Mouse (Mus musculus): ENCODE results near the gene Nr1i3. TPM values are rescaled to one million over a fixed set of nuclear protein-coding genes. Genes with fewer than 3 reads are reported as not detected.
"Not testable (repeated sequence)": the region's sequence is repeated elsewhere in the genome, so short reads cannot be mapped to it uniquely, and the experiment has no call there.

Nr1i3 gene
- polyA plus RNA-seq, 1 experiment from 2014 or later: 0.15 TPM

DNA sequence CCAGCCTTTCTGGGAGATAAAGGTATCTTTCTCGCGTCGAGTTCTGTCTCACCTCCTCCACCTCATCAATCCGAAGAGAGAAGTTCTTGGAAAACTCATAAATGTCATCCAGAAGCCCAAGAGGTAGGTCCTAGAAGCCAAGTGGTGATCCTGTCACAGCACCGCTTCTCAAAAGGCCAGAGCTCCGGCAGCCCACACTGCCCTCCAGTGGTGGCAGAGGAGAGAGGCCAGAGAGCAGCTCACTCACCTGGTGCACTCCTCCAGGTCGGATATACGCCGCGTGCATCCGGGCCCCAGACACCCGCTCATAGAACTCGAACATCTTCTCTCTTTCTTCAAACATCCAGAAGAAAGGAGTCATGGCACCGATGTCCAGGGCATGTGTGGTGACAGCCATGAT is 24.7 kb downstream of the Nr1i3 start:
- Histone ChIP-seq H3K4me1 (ENCODE audit: control insufficient read depth, insufficient read depth, low read length) (no peaks in the 10 kb centered on the region), H3K36me3 (ENCODE audit: control insufficient read depth, insufficient read depth, low read length) (peaks cover 39% of the 10 kb centered on the region), H3K9me3 (ENCODE audit: control insufficient read depth, low read length) (no peaks in the 10 kb centered on the region), H3K9ac (ENCODE audit: low read length) (no peak overlapping the region), H3K27ac (replicated peaks; ENCODE audit: low read depth, low read length) (no peak overlapping the region), H3K4me3 (ENCODE audit: low read depth, low read length) (no peak overlapping the region), H3K27me3 (ENCODE audit: control insufficient read depth, insufficient read depth, low read length) (no peaks in the 10 kb centered on the region), H3K4me2 (ENCODE audit: low read depth, severe bottlenecking) (no peak overlapping the region)
- WGBS: 77% methylated on average over 14 of the region's 14 CpGs
- DNase-seq (ENCODE audit: low spot score) (peak; percentile 76), ATAC-seq (ENCODE audit: insufficient number of reproducible peaks, low FRiP score, low TSS enrichment, low read depth) (no peak)

GRCm38 (mm10) chr1:171239992-171240744 is 26.4 kb downstream of the Nr1i3 start:
- Histone ChIP-seq H3K9me3 (ENCODE audit: control insufficient read depth, low read length) (no peaks in the 10 kb centered on the region), H3K4me2 (ENCODE audit: low read depth, severe bottlenecking) (no peak overlapping the region), H3K9ac (ENCODE audit: low read length) (no peak overlapping the region), H3K36me3 (ENCODE audit: control insufficient read depth, insufficient read depth, low read length) (peaks cover 36% of the 10 kb centered on the region), H3K27ac (replicated peaks; ENCODE audit: low read depth, low read length) (no peak overlapping the region), H3K4me1 (ENCODE audit: control insufficient read depth, insufficient read depth, low read length) (no peaks in the 10 kb centered on the region), H3K27me3 (ENCODE audit: control insufficient read depth, insufficient read depth, low read length) (no peaks in the 10 kb centered on the region), H3K4me3 (ENCODE audit: low read depth, low read length) (no peak overlapping the region)
- ATAC-seq (ENCODE audit: insufficient number of reproducible peaks, low FRiP score, low TSS enrichment, low read depth) (no peak), DNase-seq (ENCODE audit: low spot score) (no peak)
- WGBS: 81% methylated on average over 15 of the region's 15 CpGs

GRCm38 (mm10) chr1:171240911-171241310 is 27.1 kb downstream of the Nr1i3 start:
- Histone ChIP-seq H3K9me3 (ENCODE audit: control insufficient read depth, low read length) (no peaks in the 10 kb centered on the region), H3K4me1 (ENCODE audit: control insufficient read depth, insufficient read depth, low read length) (peaks cover 3% of the 10 kb centered on the region; the same call in 1 of the 2 replicates), H3K27ac (replicated peaks; ENCODE audit: low read depth, low read length) (no peak overlapping the region), H3K36me3 (ENCODE audit: control insufficient read depth, insufficient read depth, low read length) (peaks cover 32% of the 10 kb centered on the region), H3K9ac (ENCODE audit: low read length) (no peak overlapping the region), H3K27me3 (ENCODE audit: control insufficient read depth, insufficient read depth, low read length) (no peaks in the 10 kb centered on the region), H3K4me2 (ENCODE audit: low read depth, severe bottlenecking) (no peak overlapping the region), H3K4me3 (ENCODE audit: low read depth, low read length) (no peak overlapping the region)
- DNase-seq (ENCODE audit: low spot score) (no peak), ATAC-seq (ENCODE audit: insufficient number of reproducible peaks, low FRiP score, low TSS enrichment, low read depth) (no peak)
- WGBS: 93% methylated on average over 10 of the region's 10 CpGs

DNA sequence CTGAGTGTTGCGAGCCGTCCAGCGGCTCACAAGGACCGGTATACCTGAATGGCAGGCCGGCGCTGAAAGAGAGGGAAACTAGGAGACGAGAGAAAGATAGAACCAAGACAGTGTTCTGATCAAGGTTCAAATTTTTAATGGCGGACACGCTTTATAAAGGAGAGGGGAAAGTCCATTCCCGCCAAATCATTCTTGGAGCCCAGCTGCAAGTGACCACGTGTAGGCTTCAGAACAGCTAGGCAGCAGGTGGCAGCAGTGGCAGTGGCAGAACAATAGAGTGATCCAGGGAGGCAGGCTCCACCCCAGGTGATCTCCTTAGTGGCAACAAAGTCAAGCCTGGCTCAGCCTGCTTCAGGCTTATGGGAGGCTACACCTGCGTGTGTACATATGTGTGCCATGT is 28.2 kb downstream of the Nr1i3 start:
- H3K4me2 ChIP-seq (ENCODE audit: low read depth, severe bottlenecking); H3K27ac ChIP-seq (replicated peaks; ENCODE audit: low read depth, low read length); DNase-seq (ENCODE audit: low spot score); H3K27me3 ChIP-seq (ENCODE audit: control insufficient read depth, insufficient read depth, low read length); H3K9me3 ChIP-seq (ENCODE audit: control insufficient read depth, low read length); H3K9ac ChIP-seq (ENCODE audit: low read length); H3K4me3 ChIP-seq (ENCODE audit: low read depth, low read length); ATAC-seq (ENCODE audit: insufficient number of reproducible peaks, low FRiP score, low TSS enrichment, low read depth); H3K4me1 ChIP-seq (ENCODE audit: control insufficient read depth, insufficient read depth, low read length): not testable (repeated sequence)
- peaks cover 28% of the 10 kb centered on the region for H3K36me3 ChIP-seq (ENCODE audit: control insufficient read depth, insufficient read depth, low read length)
- 86% methylated on average over 12 of the region's 12 CpGs for WGBS

- no peaks in the 10 kb centered on the region for H3K9me3 ChIP-seq (ENCODE audit: control insufficient read depth, low read length)
- H3K27ac ChIP-seq (replicated peaks; ENCODE audit: low read depth, low read length): no peak overlapping the region
- H3K9ac ChIP-seq (ENCODE audit: low read length): no peak overlapping the region
- H3K4me2 ChIP-seq (ENCODE audit: low read depth, severe bottlenecking): no peak overlapping the region; the same call in 1 of the 2 replicates
- 88% methylated on average over 8 of the region's 8 CpGs for WGBS
- ATAC-seq (ENCODE audit: insufficient number of reproducible peaks, low FRiP score, low TSS enrichment, low read depth): no peak
- no peaks in the 10 kb centered on the region for H3K27me3 ChIP-seq (ENCODE audit: control insufficient read depth, insufficient read depth, low read length)
- H3K36me3 ChIP-seq (ENCODE audit: control insufficient read depth, insufficient read depth, low read length): peaks cover 11% of the 10 kb centered on the region
- no peak overlapping the region for H3K4me3 ChIP-seq (ENCODE audit: low read depth, low read length)
- no peak for DNase-seq (ENCODE audit: low spot score)
- peaks cover 15% of the 10 kb centered on the region for H3K4me1 ChIP-seq (ENCODE audit: control insufficient read depth, insufficient read depth, low read length)
These were observed 31.6 kb downstream of the Nr1i3 start for GRCm38 (mm10) chr1:171245353-171245752.

DNA sequence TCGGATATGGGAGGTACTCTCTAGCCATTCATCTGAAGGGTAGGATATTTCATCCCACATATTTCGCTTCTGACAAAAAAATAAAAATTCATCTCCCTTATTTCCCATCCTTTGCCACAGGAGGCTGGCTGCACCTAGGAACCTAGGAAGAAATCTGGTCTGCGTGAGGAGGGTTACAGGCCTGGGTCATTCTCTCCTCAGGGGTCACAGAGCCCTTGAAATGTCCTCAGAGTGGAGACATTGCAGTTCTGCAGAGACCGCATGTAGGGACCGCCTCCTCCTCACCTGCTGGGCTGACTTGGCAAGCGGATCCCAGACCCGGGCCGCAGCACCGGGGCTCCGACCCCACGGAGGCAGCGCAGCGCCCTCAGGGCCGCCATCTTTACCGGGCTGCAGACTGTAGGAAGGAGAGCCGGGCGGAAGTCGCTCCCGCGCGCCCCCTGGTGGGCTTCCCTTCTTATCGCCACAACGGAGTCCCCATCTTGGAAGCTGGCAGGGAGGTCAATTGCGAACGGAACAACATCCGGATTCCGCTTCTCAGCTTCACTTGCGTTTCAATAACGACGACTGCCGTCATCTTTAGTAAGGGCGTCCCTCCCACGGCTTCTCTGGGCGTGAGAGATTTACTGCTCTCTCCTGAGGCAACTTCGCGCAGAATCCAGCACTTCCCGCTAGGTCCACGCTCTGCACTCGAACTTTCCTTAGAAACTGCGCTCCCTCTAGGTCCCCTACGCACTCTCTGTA is 33.1 kb downstream of the Nr1i3 start:
- Histone ChIP-seq H3K4me1 (ENCODE audit: control insufficient read depth, insufficient read depth, low read length) (peaks cover 27% of the 10 kb centered on the region), H3K4me3 (ENCODE audit: low read depth, low read length) (peak overlapping the region; percentile 75), H3K4me2 (ENCODE audit: low read depth, severe bottlenecking) (peak overlapping the region; percentile 69), H3K9ac (ENCODE audit: low read length) (peak overlapping the region; percentile 88), H3K27me3 (ENCODE audit: control insufficient read depth, insufficient read depth, low read length) (no peaks in the 10 kb centered on the region), H3K36me3 (ENCODE audit: control insufficient read depth, insufficient read depth, low read length) (peaks cover 6% of the 10 kb centered on the region; the same call in 1 of the 2 replicates), H3K9me3 (ENCODE audit: control insufficient read depth, low read length) (no peaks in the 10 kb centered on the region), H3K27ac (replicated peaks; ENCODE audit: low read depth, low read length) (peak overlapping the region; percentile 74)
- WGBS: under 1% methylated on average over 41 of the region's 41 CpGs
- DNase-seq (ENCODE audit: low spot score): peak; percentile 98
- ATAC-seq (ENCODE audit: insufficient number of reproducible peaks, low FRiP score, low TSS enrichment, low read depth): peak; percentile 88

- Histone ChIP-seq H3K27ac (replicated peaks; ENCODE audit: low read depth, low read length) (peak overlapping the region; percentile 74), H3K4me3 (ENCODE audit: low read depth, low read length) (peak overlapping the region; percentile 75), H3K36me3 (ENCODE audit: control insufficient read depth, insufficient read depth, low read length) (peaks cover 6% of the 10 kb centered on the region; the same call in 1 of the 2 replicates), H3K9ac (ENCODE audit: low read length) (peak overlapping the region; percentile 51), H3K9me3 (ENCODE audit: control insufficient read depth, low read length) (no peaks in the 10 kb centered on the region), H3K4me2 (ENCODE audit: low read depth, severe bottlenecking) (peak overlapping the region; percentile 56), H3K27me3 (ENCODE audit: control insufficient read depth, insufficient read depth, low read length) (no peaks in the 10 kb centered on the region), H3K4me1 (ENCODE audit: control insufficient read depth, insufficient read depth, low read length) (peaks cover 31% of the 10 kb centered on the region)
- WGBS: 9% methylated on average over 13 of the region's 13 CpGs
- no peak for ATAC-seq (ENCODE audit: insufficient number of reproducible peaks, low FRiP score, low TSS enrichment, low read depth)
- no peak for DNase-seq (ENCODE audit: low spot score)
These were observed 33.7 kb downstream of the Nr1i3 start for GRCm38 (mm10) chr1:171247453-171247841.

DNA sequence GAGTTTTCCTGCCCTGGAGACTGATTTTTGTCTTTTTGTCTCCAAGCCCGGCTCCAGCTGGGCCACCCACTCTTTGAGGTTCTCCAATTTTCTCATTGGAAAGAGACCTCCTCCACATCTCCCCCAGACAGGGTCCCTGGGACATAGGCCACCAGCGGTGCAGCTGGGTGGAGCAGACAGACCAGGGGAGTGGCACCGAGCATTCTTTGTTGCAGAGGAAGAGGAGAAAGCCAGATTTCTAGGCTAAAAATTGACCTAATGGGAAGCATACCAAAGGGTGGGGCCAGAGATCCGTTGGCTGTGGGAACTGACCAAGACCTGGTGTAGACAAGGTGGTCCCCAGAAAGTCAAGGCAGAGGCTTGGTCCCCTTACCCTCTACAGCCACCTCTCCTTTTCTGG is 34.1 kb downstream of the Nr1i3 start:
- WGBS: 37% methylated on average over 4 of the region's 4 CpGs
- peak overlapping the region; percentile 56 for H3K4me2 ChIP-seq (ENCODE audit: low read depth, severe bottlenecking)
- H3K4me1 ChIP-seq (ENCODE audit: control insufficient read depth, insufficient read depth, low read length): peaks cover 35% of the 10 kb centered on the region
- H3K9me3 ChIP-seq (ENCODE audit: control insufficient read depth, low read length): no peaks in the 10 kb centered on the region
- ATAC-seq (ENCODE audit: insufficient number of reproducible peaks, low FRiP score, low TSS enrichment, low read depth): no peak
- peak overlapping the region; percentile 30; the same call in 1 of the 2 replicates for H3K9ac ChIP-seq (ENCODE audit: low read length)
- peak overlapping the region; percentile 75; the same call in 1 of the 2 replicates for H3K4me3 ChIP-seq (ENCODE audit: low read depth, low read length)
- H3K27me3 ChIP-seq (ENCODE audit: control insufficient read depth, insufficient read depth, low read length): no peaks in the 10 kb centered on the region
- DNase-seq (ENCODE audit: low spot score): no peak
- H3K36me3 ChIP-seq (ENCODE audit: control insufficient read depth, insufficient read depth, low read length): peaks cover 4% of the 10 kb centered on the region; the same call in 1 of the 2 replicates
- peak overlapping the region; percentile 74 for H3K27ac ChIP-seq (replicated peaks; ENCODE audit: low read depth, low read length)

All from limb, embryonic 11.5 days (tissue).